Mouse (Mus musculus) liver, embryonic 14.5 days (tissue): ENCODE results near the gene Tbc1d20.

ENCODE experiments used
- CTCF ChIP-seq: IDR thresholded peaks from 2 replicates; pipeline ENCODE4 v1.5.1; 2016; ENCODE audit warnings: antibody characterized with exemption, low read depth, control low read depth
- EP300 ChIP-seq: IDR thresholded peaks from 2 replicates; pipeline ENCODE4 v1.6.1; 2016; ENCODE audit warnings: antibody characterized with exemption, low read depth

- TF ChIP-seq CTCF (no peak), EP300 (no peak)
These were observed 30.3 kb downstream of the Tbc1d20 start for GRCm38 (mm10) chr2:152323971-152324370.
